Mouse (Mus musculus) hindbrain, embryonic 15.5 days (tissue): Measurements from ENCODE around the gene Slc44a4. TPM values are rescaled to one million over a fixed set of nuclear protein-coding genes. Genes with fewer than 3 reads are reported as not detected.
A peak's percentile ranks its signal among the peaks of the same experiment; 100 is the strongest.
"Not testable (repeated sequence)": the region's sequence is repeated elsewhere in the genome, so short reads cannot be mapped to it uniquely, and the experiment has no call there.

Experiments
- ATAC-seq: fragments of 200-750 bp; cut with Nextera tagmentation; 2 replicates; pipeline ENCODE4 v1.8.0; 2017; ENCODE audit warnings: low read depth, moderate number of reproducible peaks, moderate TSS enrichment; ENCODE audit not compliant: low FRiP score
- H3K27ac ChIP-seq: fragments of 300-500 bp; sonication (generic); replicated peaks from 2 replicates; pipeline ENCODE4 v1.5.1; 2015; ENCODE audit warnings: mild to moderate bottlenecking, inconsistent platforms
- H3K27me3 ChIP-seq: fragments of 300-500 bp; sonication (generic); 2 replicates; pipeline ENCODE4 v1.6.1; 2015; ENCODE audit warnings: control low read depth, inconsistent platforms
- H3K36me3 ChIP-seq: fragments of 300-500 bp; sonication (generic); 2 replicates; pipeline ENCODE4 v1.6.1; 2015; ENCODE audit warnings: control low read depth, inconsistent platforms
- H3K4me1 ChIP-seq: fragments of 300-500 bp; sonication (generic); replicated peaks from 2 replicates; pipeline ENCODE4 v1.6.1; 2015; ENCODE audit warnings: control low read depth, inconsistent platforms
- H3K4me2 ChIP-seq: fragments of 300-500 bp; sonication (generic); 2 replicates; pipeline ENCODE4 v1.6.1; 2015; ENCODE audit warnings: moderate library complexity, mild to moderate bottlenecking, inconsistent platforms
- H3K4me3 ChIP-seq: fragments of 300-500 bp; sonication (generic); 2 replicates; pipeline ENCODE4 v1.5.1; 2015; ENCODE audit warnings: mild to moderate bottlenecking, inconsistent platforms
- H3K9ac ChIP-seq: fragments of 300-500 bp; sonication (generic); 2 replicates; pipeline ENCODE4 v1.6.1; 2015; ENCODE audit warnings: inconsistent platforms
- H3K9me3 ChIP-seq: fragments of 300-500 bp; sonication (generic); 2 replicates; pipeline ENCODE4 v1.6.1; 2016; ENCODE audit warnings: control low read depth, inconsistent platforms
- WGBS: fragments of 180-500 bp; shearing (Covaris S2); methylation state at CpG from one replicate; pipeline ENCODE4 v1.1.7; 2015; 5-methylcytosine and 5-hydroxymethylcytosine counted together
- polyA plus RNA-seq: library from polyadenylated mRNA; unstranded; fragments of >200 nt; fragmentation: Nextera tagmentation; extraction: Ambion mirVana; gene quantifications from 2 replicates; pipeline ENCODE4 v1.2.1, GENCODE M21; 2015

The Slc44a4 gene
- polyA plus RNA-seq, 1 experiment from 2014 or later = 0.09 TPM

DNA sequence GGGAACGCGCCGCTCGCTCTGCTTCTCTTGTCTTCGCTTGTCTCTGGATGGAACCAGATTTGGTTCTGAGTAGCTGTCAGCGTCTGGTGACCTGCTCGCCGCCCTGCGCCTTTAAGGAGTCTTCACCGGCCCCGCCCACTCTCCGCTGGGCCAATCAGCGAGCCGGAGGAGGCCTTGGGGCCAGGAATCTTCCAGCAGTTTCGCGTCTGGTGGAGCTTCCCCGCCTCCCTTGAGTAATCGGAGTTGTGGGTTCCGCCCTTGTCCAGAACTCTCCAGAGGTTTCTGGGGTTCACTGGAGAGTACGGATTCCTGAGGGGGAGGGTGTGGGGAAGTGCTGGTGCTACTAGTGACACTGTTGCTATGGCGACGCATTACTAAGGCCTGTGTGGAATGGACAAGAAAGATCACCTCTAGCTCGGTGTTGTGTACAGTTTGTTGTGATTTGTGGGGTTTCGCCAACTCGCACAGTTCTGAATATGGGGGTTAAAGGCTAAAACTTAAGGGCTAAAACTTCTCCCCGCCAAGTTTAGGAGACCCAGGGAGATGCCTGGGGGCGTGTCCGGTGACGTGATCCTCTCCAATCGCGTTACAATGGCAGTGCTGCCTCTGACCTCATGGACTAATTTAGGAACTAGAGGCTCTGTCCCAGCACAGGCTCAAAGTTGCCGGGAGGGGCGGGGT, 57.9 kb downstream of the Slc44a4 start, which contains the start of the genes Hspa1a and Hspa1l:
TSS of gene Hspa1a (minus strand) at position 88 of the 681 bp plus-strand sequence.
TSS of gene Hspa1l (plus strand) at position 635 of the 681 bp plus-strand sequence.
- ATAC-seq = peak; percentile 95

GRCm38 (mm10) chr17:34975581-34976492, 61.6 kb downstream of the Slc44a4 start:
- Histone ChIP-seq H3K4me3 (no peak overlapping the region), H3K4me2 (no peak overlapping the region), H3K27ac (no peak overlapping the region), H3K36me3 (no peaks in the 10 kb centered on the region), H3K27me3 (0 out of 2 replicates have a peak, but pooled peaks cover 2% of the 10 kb centered on the region), H3K4me1 (peaks cover 17% of the 10 kb centered on the region), H3K9ac (no peak overlapping the region), H3K9me3 (no peaks in the 10 kb centered on the region)
- no peak for ATAC-seq
- WGBS = 82% methylated on average over 3 of the region's 3 CpGs

More for the DNA sequence above, 57.9 kb downstream of the Slc44a4 start, which contains the start of the genes Hspa1a and Hspa1l:
- H3K4me2 ChIP-seq = peak within 1 kb of the TSS; percentile 80
- WGBS = under 1% methylated on average over 31 of the region's 33 CpGs
- peaks cover 27% of the 10 kb centered on the region for H3K27me3 ChIP-seq
- not testable (repeated sequence) for H3K4me1 ChIP-seq, H3K9me3 ChIP-seq, H3K36me3 ChIP-seq, H3K27ac ChIP-seq
- H3K9ac ChIP-seq = 0 out of 2 replicates have a peak within 1 kb of the TSS, but pooled peaks have one; percentile 28
- H3K4me3 ChIP-seq = peak within 1 kb of the TSS; percentile 45

- H3K9me3 ChIP-seq = no peaks in the 10 kb centered on the region
- H3K4me2 ChIP-seq = no peak overlapping the region
- no peaks in the 10 kb centered on the region for H3K36me3 ChIP-seq
- ATAC-seq = no peak
- peaks cover 21% of the 10 kb centered on the region for H3K4me1 ChIP-seq
- WGBS = 95% methylated on average over 20 of the region's 20 CpGs
- no peak overlapping the region for H3K4me3 ChIP-seq
- no peak overlapping the region for H3K9ac ChIP-seq
- 0 out of 2 replicates have a peak, but pooled peaks cover 2% of the 10 kb centered on the region for H3K27me3 ChIP-seq
- no peak overlapping the region for H3K27ac ChIP-seq
Measured at GRCm38 (mm10) chr17:34977000-34977399, 62.7 kb downstream of the Slc44a4 start.

DNA sequence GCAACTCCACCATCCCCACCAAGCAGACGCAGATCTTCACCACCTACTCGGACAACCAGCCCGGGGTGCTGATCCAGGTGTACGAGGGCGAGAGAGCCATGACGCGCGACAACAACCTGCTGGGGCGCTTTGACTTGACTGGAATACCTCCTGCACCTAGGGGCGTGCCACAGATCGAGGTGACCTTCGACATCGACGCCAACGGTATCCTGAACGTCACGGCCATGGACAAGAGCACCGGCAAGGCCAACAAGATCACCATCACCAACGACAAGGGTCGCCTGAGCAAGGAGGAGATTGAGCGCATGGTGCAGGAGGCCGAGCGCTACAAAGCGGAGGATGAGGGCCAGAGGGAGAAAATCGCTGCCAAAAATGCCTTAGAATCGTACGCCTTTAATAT, 64.0 kb downstream of the Slc44a4 start:
- 91% methylated on average over 27 of the region's 27 CpGs for WGBS
- Histone ChIP-seq H3K4me1 (peaks cover 25% of the 10 kb centered on the region), H3K9me3 (no peaks in the 10 kb centered on the region), H3K9ac (no peak overlapping the region), H3K27me3 (0 out of 2 replicates have a peak, but pooled peaks cover 2% of the 10 kb centered on the region), H3K4me2 (no peak overlapping the region), H3K27ac (no peak overlapping the region), H3K36me3 (no peaks in the 10 kb centered on the region), H3K4me3 (no peak overlapping the region)
- no peak for ATAC-seq

- H3K9me3 ChIP-seq = no peaks in the 10 kb centered on the region
- no peak overlapping the region for H3K27ac ChIP-seq
- no peak for ATAC-seq
- H3K36me3 ChIP-seq = no peaks in the 10 kb centered on the region
- 95% methylated on average over 4 of the region's 4 CpGs for WGBS
- peaks cover 25% of the 10 kb centered on the region for H3K4me1 ChIP-seq
- no peak overlapping the region for H3K9ac ChIP-seq
- H3K4me2 ChIP-seq = no peak overlapping the region
- H3K27me3 ChIP-seq = no peaks in the 10 kb centered on the region
- H3K4me3 ChIP-seq = no peak overlapping the region
Measured at GRCm38 (mm10) chr17:34979631-34980030, 65.4 kb downstream of the Slc44a4 start.

Other genes starting within 250 kb of the Slc44a4 start
- 0.27 and 0.31 TPM in 2 replicates for gene Tnxb, start 243.9 kb upstream of the Slc44a4 start, polyA plus RNA-seq
- gene C4b, start 170.6 kb upstream of the Slc44a4 start, polyA plus RNA-seq = 0.21 and 0.47 TPM in 2 replicates
- gene Cyp21a1, start 109.9 kb upstream of the Slc44a4 start, polyA plus RNA-seq = not detected in 2 replicates
- 43.9 TPM in 2 replicates for gene Stk19, start 77.5 kb upstream of the Slc44a4 start, polyA plus RNA-seq
- gene Dxo, start 77.4 kb upstream of the Slc44a4 start, polyA plus RNA-seq = 67.2 and 68.3 TPM in 2 replicates
- gene Skiv2l, start 64.3 kb upstream of the Slc44a4 start, polyA plus RNA-seq = 59.4 and 63.4 TPM in 2 replicates
- gene Nelfe, start 64.1 kb upstream of the Slc44a4 start, polyA plus RNA-seq = 81.0 and 94.4 TPM in 2 replicates
- gene Cfb, start 51.9 kb upstream of the Slc44a4 start, polyA plus RNA-seq = 2.5 and 4.1 TPM in 2 replicates
- 11.9 and 12.9 TPM in 2 replicates for gene Zbtb12, start 35.0 kb upstream of the Slc44a4 start, polyA plus RNA-seq
- not detected in 2 replicates for gene Gm20547, start 32.4 kb upstream of the Slc44a4 start, polyA plus RNA-seq
- 2.4 and 3.7 TPM in 2 replicates for gene C2, start 16.2 kb upstream of the Slc44a4 start, polyA plus RNA-seq
- 90.9 and 96.7 TPM in 2 replicates for gene Ehmt2, start 16.0 kb upstream of the Slc44a4 start, polyA plus RNA-seq
- 35.9 and 38.3 TPM in 2 replicates for gene Neu1, start 16.8 kb downstream of the Slc44a4 start, polyA plus RNA-seq
- gene Hspa1b, start 44.8 kb downstream of the Slc44a4 start, polyA plus RNA-seq = 0.31 and 0.51 TPM in 2 replicates
- gene Gm20481, start 55.4 kb downstream of the Slc44a4 start, polyA plus RNA-seq = 1.0 TPM in 1 of 2 replicates, not detected in the other
- gene Hspa1a, start 57.7 kb downstream of the Slc44a4 start, polyA plus RNA-seq = 12.0 and 13.1 TPM in 2 replicates
- 1.3 and 1.8 TPM in 2 replicates for gene Hspa1l, start 58.2 kb downstream of the Slc44a4 start, polyA plus RNA-seq
- 109 and 113 TPM in 2 replicates for gene Lsm2, start 67.4 kb downstream of the Slc44a4 start, polyA plus RNA-seq
- 60.4 and 68.7 TPM in 2 replicates for gene Vars, start 86.5 kb downstream of the Slc44a4 start, polyA plus RNA-seq
- gene Vwa7, start 102.1 kb downstream of the Slc44a4 start, polyA plus RNA-seq = 0.14 TPM in 2 replicates
- 1.6 and 2.3 TPM in 2 replicates for gene Sapcd1, start 113.5 kb downstream of the Slc44a4 start, polyA plus RNA-seq
- 1.6 and 3.4 TPM in 2 replicates for gene Msh5, start 132.3 kb downstream of the Slc44a4 start, polyA plus RNA-seq
- 87.4 TPM in 2 replicates for gene Clic1, start 135.5 kb downstream of the Slc44a4 start, polyA plus RNA-seq
- gene Ddah2, start 144.6 kb downstream of the Slc44a4 start, polyA plus RNA-seq = 349 and 367 TPM in 2 replicates
- 0.18 TPM in 1 of 2 replicates, not detected in the other for gene Ly6g6c, start 150.9 kb downstream of the Slc44a4 start, polyA plus RNA-seq
- 0.22 and 0.25 TPM in 2 replicates for gene Mpig6b, start 151.7 kb downstream of the Slc44a4 start, polyA plus RNA-seq
- 0.43 and 0.53 TPM in 2 replicates for gene Ly6g6e, start 162.4 kb downstream of the Slc44a4 start, polyA plus RNA-seq
- 1.2 and 1.8 TPM in 2 replicates for gene Ly6g6d, start 163.6 kb downstream of the Slc44a4 start, polyA plus RNA-seq
- gene Ly6g6f, start 171.1 kb downstream of the Slc44a4 start, polyA plus RNA-seq = 0.24 TPM in 1 of 2 replicates, not detected in the other
- gene Abhd16a, start 174.8 kb downstream of the Slc44a4 start, polyA plus RNA-seq = 102 and 106 TPM in 2 replicates
- not detected in 2 replicates for gene Ly6g5c, start 193.8 kb downstream of the Slc44a4 start, polyA plus RNA-seq
- 1.1 and 1.2 TPM in 2 replicates for gene Ly6g5b, start 201.0 kb downstream of the Slc44a4 start, polyA plus RNA-seq
- gene Gpank1, start 207.0 kb downstream of the Slc44a4 start, polyA plus RNA-seq = 24.3 and 25.4 TPM in 2 replicates
- gene Csnk2b, start 207.6 kb downstream of the Slc44a4 start, polyA plus RNA-seq = 308 and 311 TPM in 2 replicates
- gene D17H6S53E, start 211.9 kb downstream of the Slc44a4 start, polyA plus RNA-seq = 9.3 and 10.8 TPM in 2 replicates
- 0.21 and 0.79 TPM in 2 replicates for gene Apom, start 217.6 kb downstream of the Slc44a4 start, polyA plus RNA-seq
- gene Bag6, start 220.7 kb downstream of the Slc44a4 start, polyA plus RNA-seq = 70.0 and 75.7 TPM in 2 replicates